Mouse (Mus musculus) frontal cortex, adult (tissue): ENCODE results near the gene Tubg1.
A peak's percentile ranks its signal among the peaks of the same experiment; 100 is the strongest.

Experiments
- ATAC-seq: cut with Nextera tagmentation; 2 replicates; pipeline ENCODE4 v1.9.2; 2017; ENCODE audit warnings: mild to moderate bottlenecking, moderate library complexity, mixed read lengths; ENCODE audit not compliant: low TSS enrichment

Tubg1 gene

DNA sequence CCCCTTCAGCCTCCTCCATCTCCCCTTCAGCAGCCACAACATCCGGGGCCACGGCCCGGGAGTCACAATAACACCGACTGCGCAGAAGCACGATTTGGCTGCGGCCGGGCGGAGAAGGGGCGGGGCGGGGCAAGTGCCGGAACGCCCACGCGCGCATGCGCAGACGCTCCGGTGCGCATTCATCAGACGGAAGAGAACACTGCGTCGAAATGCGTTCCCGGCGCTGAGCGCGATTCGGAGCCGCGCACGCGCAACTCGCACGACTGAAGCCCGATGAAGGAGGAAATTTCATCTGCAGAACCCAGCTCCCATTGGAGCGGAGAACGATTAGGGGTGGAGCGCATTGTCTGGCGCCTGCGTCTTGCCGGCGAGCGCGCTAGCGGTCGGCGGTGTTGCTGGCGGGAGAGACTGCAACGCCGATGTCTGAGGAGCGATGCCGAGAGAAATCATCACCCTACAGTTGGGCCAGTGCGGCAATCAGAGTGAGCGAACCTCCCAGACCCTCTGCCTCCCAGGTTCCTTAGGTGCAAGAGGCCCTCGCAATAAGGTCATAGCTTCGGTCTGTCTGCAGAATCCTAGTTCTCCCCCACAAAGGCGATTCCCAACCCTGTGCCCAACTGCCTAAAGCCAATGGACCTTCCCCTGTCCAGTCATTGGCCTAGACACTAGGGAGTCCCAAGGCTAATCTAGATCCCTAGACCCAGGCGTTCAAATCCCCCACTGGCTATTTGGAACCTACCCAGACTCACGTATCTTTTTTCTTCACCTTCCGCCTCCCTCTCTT, at the start of gene Tubg1, which contains the start of gene Retreg3:
TSS of gene Tubg1 (plus strand) at position 178 of the 784 bp plus-strand sequence.
TSS of gene Retreg3 (minus strand) at position 133 of the 784 bp plus-strand sequence.
- ATAC-seq, result peak; percentile 92

DNA sequence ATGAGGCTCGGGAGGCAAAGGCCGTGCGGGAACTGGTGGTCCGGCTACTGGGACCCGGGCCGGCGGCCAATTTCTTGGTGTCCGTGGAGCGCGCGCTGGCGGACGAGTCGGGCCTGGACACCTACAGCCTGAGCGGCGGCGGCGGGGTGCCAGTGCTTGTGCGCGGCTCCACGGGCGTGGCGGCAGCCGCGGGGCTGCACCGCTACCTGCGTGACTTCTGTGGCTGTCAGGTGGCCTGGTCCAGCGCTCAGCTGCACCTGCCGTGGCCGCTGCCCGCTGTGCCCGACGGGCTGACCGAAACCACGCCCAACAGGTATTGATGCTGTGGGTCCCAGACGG, 49.6 kb upstream of the Tubg1 start:
- ATAC-seq, result peak; percentile 24

DNA sequence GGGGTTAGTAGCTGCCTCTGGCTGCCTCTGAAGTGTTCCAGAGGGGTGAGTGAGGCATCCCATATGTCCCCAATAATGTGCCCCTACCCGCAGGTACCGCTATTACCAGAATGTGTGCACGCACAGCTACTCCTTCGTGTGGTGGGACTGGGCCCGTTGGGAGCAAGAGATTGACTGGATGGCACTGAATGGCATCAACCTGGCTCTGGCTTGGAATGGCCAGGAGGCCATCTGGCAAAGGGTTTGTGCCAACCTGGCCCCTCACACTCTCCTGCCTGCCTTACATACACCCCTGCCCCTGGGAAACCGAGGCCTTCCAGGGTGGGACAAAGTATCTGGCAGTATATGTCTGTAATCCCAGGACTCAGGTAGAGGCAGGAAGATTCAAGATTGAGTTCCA, 48.8 kb upstream of the Tubg1 start:
- ATAC-seq, result no peak

DNA sequence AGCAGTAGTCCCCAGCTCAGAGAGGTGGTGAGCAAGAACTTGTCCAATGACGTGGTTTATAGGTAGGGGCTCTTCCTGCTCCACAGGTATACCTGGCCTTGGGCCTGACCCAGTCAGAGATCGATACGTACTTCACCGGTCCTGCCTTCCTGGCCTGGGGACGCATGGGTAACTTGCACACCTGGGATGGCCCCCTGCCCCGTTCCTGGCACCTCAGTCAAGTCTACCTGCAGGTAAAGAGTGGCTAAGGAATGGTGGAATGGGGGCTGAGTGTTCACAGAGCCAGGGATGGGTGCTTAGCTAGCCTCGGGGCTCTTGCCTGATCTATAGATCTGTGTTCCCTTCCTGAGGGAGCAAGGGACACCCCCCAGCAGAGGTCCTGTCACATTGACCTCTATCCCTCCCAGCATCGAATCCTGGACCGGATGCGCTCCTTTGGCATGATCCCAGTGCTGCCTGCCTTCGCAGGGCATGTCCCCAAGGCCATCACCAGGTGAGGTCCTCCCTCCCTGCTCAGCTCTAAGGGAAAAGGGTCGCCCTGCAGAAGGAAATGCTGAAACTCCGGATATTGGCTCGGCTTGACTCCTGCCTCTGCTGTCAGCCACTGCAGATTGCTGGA, 47.8 kb upstream of the Tubg1 start:
- ATAC-seq, result no peak

DNA sequence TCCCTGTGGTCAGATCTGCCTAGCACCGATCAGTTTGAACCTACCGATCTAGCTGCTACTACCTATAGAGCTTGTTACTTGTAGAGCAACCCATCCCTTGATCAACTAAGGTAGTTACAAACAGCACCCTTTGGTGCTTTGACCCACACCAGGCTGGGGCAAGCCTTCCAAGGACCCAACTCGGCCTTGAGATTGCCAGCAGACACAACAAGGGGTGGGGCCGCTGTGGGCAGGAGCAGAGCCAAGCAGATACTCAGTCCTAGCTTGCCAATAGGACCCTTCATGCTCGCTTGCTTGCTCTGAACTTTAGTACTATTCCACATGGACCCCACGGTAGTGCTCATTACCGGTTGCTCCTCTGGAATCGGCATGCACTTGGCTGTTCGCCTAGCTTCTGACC, 41.6 kb upstream of the Tubg1 start, which contains the start of gene Hsd17b1:
TSS of gene Hsd17b1 (plus strand) at position 291 of the 400 bp plus-strand sequence.
- no peak for ATAC-seq

DNA sequence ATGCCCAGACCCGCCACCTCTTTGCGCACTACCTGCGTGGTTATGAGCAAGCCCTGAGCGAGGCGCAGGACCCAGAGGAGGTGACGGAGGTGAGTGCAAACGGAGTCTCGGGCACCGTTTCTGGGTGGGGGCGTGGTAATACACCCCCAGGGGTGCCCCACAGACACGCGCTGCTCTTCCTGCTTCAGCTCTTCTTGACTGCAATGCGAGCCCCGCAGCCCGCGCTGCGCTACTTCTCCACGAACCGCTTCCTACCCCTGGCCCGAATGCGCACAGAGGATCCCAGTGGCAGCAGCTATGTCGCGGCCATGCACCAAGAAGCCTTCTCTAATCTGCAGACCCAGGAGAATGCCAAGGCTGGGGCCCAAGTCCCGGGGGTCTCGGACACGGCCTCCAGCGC, 40.0 kb upstream of the Tubg1 start:
- no peak for ATAC-seq

DNA sequence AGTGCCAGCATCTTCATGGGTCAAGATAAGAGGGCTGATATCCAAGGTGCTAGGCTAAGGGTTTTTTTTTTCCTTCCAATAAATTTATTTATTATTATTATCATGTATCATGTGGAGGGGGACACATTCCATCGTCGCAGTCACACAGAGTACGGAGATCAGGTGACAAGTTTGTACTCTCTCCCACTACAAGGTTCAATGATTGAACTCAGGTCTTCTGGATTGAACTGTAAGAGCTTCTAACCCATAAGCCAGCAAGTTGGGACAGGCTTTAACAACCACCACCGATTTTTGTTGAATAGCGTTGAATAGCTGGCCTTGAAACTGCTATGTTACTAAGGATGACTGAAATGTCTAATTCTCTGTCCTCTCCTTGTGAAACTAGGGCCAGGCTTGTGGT, 39.3 kb upstream of the Tubg1 start:
- no peak for ATAC-seq

DNA sequence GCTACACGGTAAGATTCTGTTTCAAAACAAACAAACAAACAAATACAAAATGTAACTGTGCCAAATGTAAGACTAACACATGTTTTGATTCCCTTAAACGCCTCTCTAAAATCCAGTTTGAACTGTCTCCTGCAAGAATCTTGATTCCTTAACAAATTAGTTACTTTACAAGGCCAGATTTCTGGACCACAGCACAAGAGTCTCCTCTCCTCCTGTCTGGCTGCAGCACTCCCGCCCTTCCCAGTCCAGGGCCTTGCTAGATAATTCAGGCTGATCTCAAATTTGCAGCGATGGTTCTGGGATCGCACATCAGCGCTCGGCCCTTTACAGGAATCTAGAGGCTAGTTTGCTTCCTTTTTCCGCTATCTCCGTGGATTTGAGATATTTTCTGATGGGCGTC, 38.1 kb upstream of the Tubg1 start:
- ATAC-seq, result no peak

DNA sequence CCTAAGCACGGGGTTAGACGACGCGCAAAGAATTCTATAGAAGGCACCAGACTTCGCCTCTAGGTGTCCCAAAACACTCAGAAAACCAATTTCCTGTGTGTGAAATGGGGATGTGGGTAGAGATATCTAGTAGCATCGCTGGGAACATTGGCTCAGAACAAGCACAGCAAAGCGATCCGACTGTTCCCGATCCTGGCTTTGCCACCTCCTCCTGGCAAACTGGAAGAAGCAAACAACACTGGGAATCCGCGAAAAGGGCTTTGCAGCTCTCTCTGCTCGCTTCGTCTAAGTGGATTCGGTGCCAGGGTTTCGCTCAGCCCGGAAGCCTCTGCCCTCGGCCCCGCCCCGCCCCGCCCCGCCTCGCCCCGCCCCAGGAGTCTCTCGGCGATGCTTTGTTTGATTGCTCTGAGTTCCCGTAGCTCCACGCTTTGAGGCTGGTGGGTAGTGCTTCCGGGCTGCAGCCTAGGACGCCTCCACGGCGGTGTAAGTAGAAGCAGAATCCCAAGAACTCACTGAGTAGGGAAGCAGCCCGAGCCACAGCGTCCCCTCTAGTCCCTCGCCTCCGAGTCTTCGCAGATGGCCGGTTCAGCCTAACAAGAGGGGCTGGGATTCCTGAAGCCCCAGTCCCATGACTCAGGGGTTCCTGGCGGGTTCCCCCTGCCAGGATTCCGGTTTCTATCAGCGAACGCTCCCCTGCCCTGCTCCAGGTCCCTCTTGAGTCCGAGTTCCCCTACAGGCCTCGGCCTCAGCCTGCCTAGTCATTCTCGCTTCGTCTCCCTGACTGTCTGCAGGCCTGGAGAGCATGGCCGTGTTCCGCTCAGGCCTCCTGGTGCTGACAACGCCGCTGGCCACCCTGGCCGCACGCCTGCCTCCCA, 37.3 kb upstream of the Tubg1 start, which contains the start of gene Coasy:
TSS of gene Coasy (plus strand) at position 358 of the 875 bp plus-strand sequence.
- peak; percentile 66 for ATAC-seq

DNA sequence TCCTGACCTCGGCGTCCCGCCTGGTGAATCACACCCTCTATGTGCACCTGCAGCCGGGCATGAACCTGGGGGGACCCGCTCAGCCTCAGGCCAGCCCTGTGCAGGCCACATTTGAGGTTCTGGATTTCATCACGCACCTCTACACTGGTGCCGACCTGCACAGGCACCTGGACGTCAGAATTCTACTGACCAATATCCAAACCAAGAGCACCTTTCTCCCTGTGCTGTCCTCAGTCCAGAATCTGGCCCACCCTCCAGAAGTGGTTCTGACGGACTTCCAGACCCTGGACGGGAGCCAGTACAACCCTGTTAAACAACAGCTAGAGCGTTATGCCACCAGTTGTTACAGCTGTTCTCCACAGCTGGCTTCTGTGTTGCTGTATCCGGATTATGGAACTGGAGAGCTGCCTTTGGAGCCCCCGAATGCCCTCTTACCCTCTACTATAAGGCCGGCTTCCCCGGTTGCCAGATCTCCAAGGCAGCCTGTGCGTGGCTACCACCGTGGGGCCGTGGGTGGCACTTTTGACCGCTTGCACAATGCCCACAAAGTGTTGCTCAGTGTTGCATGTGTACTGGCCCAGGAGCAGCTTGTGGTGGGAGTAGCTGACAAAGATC, 36.5 kb upstream of the Tubg1 start:
- no peak for ATAC-seq

DNA sequence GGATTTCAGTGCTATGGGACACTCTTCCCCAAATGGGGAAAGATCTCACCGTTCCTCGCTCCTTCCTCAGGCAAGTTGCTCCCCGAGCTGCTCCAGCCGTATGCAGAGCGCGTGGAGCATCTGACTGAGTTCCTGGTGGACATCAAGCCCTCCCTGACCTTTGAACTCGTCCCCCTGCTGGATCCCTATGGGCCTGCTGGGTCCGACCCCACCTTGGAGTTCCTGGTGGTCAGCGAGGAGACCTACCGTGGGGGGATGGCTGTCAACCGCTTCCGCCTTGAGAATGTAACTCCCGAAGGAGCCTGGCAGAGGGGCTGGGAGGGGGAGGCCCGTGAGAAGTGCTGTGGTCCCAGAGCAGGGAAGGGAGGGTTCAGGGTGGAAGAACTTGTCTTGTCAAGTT, 35.5 kb upstream of the Tubg1 start:
- no peak for ATAC-seq

DNA sequence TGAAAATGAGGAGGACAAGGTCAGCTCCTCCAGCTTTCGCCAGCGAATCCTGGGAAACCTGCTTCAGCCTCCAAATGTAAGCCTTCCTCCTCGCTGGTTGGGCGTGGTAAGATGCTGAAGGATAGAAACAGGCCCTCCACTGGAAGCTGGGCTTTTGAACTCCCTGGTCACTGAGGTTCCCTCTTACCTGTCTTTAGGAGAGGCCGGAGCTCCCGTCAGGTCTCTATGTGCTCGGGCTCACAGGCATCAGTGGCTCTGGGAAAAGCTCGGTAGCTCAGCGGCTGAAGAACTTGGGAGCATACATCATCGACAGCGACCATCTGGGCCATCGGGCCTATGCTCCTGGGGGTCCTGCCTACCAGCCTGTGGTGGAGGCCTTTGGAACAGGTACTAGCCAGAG, 34.9 kb upstream of the Tubg1 start:
- ATAC-seq, result no peak

DNA sequence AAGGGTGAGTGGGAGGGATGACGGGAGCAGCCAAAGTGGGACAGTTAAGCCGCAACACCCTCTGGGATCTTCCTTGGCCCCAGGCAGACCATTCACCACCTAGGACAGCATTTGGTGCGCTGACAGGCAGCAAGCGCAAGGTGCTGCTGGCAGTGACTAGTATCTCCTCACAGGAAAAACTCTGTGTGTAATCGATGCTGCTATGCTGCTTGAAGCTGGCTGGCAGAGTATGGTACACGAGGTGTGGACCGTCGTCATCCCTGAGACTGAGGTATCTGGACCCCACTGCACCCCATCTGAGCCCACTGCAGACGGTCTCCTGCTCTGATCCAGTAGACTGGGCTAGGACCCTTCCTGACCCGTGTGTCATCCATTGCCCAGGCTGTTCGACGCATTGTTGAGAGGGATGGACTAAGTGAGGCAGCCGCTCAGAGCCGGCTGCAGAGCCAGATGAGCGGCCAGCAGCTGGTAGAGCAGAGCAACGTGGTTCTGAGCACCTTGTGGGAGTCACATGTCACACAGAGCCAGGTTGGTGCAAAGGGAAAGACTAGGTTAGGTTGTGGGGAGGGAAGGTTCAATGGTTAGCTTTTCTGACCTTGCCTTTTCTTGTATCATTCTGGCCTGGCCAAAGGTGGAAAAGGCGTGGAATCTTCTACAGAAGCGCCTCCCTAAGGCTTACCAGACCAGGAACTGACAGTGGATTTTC, 34.0 kb upstream of the Tubg1 start:
- ATAC-seq, result no peak

DNA sequence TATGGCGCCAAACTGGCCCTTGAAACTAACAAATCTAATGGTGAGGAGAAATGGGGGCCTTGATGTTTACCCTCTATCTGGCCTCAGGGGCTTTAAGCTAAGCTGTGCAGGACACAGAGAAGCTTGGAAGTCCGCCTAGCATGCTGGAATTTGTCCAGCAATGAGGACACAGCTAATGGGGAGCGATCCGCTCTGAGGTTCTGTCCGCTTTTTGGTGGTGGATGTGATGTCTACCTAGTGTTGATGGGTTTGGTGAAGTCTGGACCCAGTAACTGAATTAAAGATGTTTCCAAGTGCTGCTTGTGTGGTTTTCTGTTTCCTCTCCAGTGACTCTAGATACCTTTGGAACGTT, 33.4 kb upstream of the Tubg1 start:
- no peak for ATAC-seq

DNA sequence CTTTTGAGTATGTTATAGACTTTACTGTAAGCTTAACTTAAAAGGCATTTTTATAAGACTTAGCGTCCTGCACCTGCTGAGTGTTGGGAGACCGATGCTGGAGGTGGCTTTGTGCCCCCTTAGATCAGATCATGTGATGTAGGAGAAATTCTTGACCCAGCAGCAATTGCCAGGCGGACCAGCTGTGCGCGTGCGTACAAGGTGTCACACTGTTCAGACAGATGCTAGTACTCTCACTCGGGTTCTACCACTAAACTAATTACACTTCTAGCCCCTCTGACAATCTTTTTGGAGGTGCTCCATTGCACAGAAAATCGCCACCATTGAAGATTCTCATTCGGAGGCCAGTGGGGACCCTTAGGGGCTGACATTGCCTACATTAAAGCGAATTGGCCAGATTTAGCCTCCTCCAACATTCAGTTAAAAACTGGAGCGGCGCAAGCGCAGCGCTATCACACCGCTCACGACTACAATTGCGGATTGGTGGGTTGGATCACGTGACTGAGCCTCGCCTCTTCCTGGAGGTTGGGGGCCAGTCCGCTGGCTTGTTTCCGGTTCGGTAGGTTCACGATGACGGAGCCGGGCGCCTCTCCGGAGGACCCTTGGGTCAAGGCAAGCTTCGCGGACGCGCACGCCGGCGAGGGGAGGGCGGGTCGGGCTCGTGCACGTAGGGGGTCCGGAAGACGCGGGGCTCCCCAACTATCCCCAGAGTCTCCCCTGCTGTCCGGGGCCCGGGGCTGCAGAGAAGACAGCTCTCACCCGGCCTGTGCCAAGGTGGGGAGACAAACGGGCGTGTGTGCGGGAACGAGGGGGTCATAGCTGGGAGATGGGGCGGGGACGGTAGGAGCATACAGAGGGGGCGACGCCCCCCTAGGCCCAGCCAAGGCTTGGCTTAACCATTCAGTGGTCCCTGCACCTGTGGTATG, 32.7 kb upstream of the Tubg1 start, which contains the start of gene Mlx:
TSS of gene Mlx (plus strand) at position 522 of the 926 bp plus-strand sequence.
- ATAC-seq, result peak; percentile 68

DNA sequence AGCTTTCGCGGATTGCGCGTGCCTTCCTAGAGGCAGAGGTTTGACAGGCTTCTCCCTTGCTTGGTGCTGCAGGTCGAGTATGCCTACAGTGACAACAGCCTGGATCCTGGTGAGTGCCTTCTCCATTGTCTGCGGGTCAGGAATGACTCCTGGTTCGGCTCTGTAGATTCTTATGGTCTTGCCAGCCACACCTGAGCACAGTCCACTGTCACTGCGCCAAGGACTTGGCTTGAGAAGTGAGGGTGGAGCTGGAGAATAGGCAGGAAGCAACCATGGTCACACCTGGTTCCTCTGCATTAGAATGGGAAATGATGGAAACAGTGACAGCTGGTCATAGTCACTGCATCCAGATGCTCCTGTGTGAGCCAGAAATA, 32.1 kb upstream of the Tubg1 start:
- no peak for ATAC-seq

DNA sequence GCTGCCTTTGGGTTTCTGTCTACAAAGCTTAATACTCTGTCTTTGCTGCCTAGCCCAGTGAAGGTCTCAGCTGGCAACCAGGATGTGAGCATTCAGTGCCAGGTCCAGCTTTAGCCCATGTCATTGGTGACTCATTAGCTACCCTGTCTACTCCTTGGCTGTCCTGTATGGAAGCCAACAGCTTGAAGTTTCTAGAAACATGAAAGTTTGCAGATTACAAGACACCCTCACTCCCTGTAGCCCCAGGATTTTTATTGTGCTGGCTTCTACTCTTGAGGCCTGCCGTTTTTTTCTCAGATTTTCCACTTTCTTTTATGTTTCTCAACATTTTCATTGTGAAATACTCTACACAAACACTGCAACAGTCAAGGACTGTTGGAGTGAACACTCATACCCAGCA, 29.8 kb upstream of the Tubg1 start:
- ATAC-seq, result no peak

DNA sequence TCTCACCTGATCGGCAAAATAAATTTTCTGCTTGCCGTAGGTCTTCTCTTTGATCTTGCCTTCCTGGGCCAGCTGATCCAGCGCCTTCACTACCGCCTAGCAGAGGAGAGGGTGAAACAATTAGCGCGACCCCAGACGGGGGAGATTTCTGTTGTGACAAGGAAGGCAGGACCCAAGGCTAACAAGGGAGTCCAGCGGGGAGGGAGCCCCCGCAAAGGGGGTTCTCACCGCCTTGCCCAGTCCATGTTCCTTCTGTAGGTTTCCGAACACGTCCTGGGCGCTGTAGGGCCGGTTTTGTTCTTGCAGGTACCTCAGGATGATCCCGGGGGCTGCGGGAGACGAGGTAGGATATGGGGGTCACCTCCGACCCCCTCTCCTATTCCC, 24.8 kb upstream of the Tubg1 start:
- no peak; the same call in 1 of the 2 replicates for ATAC-seq

DNA sequence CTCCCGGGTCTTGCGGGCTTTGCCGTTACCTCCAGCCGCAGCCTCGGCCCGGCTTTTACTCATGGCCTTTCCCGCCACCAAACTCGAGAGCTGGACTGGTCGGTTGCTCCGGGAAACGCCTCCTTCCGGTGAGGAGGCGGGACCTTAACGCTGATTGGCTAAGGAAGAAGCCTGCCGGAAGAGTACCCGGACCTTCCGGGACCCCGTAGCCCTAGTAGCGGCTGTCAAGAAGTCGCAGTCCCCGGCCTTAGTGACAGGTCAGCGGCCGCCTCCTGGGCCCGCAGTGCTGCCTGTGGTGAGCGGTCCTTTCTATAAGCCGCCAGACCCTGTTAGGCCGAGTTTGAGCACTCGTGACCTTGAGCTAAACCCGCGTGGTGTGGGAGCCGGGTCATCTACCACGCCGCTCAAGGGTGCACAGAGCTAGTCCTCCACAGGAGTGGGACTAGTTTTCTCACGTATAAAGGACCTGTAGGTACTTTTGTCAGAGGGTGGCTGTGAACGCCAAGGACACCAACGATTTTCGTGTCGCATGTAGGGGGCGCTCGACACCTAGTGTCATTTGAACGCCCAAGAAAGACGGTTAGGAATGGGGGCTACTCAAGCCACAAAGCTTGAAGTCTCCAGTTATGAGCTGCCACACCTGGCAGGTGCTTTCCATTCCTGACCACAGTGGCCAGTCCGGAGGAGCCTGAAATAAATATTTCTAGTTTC, 24.3 kb upstream of the Tubg1 start, which contains the start of gene Psmc3ip:
TSS of gene Psmc3ip (minus strand) at position 123 of the 711 bp plus-strand sequence.
- ATAC-seq, result peak; percentile 97

DNA sequence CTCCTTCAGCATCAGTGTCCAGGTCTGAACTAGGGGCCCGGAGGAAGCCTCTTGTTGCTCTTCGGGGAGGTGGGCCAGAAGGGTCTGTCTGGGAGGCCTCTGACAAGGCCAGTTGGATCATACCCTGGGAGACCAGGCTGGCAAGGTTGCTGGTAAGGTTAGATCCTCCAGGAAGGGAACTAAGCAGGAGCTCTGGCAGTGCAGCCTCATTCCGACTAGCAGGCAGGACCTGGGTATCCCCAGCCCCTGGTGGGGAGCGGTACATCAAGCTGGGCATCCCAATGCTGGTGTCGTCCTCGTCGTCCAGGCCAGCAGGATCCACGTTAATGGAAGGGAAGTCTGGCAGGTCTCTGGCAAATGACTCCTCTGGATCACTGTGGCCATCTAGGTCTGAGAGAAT, 21.5 kb upstream of the Tubg1 start:
- no peak for ATAC-seq
